Mouse (Mus musculus) layer of hippocampus, adult 9-11 months (tissue): ENCODE measurements around the gene Prkar2b.
A peak's percentile ranks its signal among the peaks of the same experiment; 100 is the strongest.

Experiments used
- DNase-seq: peaks from one replicate; pipeline ENCODE4 v3.0.0; 2022

The Prkar2b gene

GRCm38 (mm10) chr12:32061090-32061930 is at the start of gene Prkar2b:
Gene Prkar2b (minus strand): TSS chr12:32061296.
- DNase-seq = peak; percentile 92

GRCm38 (mm10) chr12:32109201-32109600 is 48.1 kb upstream of the Prkar2b start:
- no peak for DNase-seq

- no peak for DNase-seq
Measured at GRCm38 (mm10) chr12:32104955-32105521, 43.9 kb upstream of the Prkar2b start.

GRCm38 (mm10) chr12:32104451-32104862 is 43.4 kb upstream of the Prkar2b start:
- no peak for DNase-seq

- no peak for DNase-seq
Measured at GRCm38 (mm10) chr12:32101306-32101705, 40.2 kb upstream of the Prkar2b start.

GRCm38 (mm10) chr12:32099686-32100206 is 38.6 kb upstream of the Prkar2b start:
- no peak for DNase-seq

- DNase-seq = no peak
Measured at GRCm38 (mm10) chr12:32098596-32098995, 37.5 kb upstream of the Prkar2b start.

- DNase-seq = no peak
Measured at GRCm38 (mm10) chr12:32097107-32097506, 36.0 kb upstream of the Prkar2b start.

- DNase-seq = no peak
Measured at GRCm38 (mm10) chr12:32095164-32095563, 34.1 kb upstream of the Prkar2b start.

GRCm38 (mm10) chr12:32092452-32092851 is 31.4 kb upstream of the Prkar2b start:
- DNase-seq = no peak

- no peak for DNase-seq
Measured at GRCm38 (mm10) chr12:32088566-32088965, 27.5 kb upstream of the Prkar2b start.

GRCm38 (mm10) chr12:32087339-32087738 is 26.2 kb upstream of the Prkar2b start:
- no peak for DNase-seq

GRCm38 (mm10) chr12:32086874-32087273 is 25.8 kb upstream of the Prkar2b start:
- no peak for DNase-seq

GRCm38 (mm10) chr12:32085856-32086255 is 24.8 kb upstream of the Prkar2b start:
- no peak for DNase-seq

- DNase-seq = no peak
Measured at GRCm38 (mm10) chr12:32085189-32085588, 24.1 kb upstream of the Prkar2b start.

- DNase-seq = peak; percentile 16
Measured at GRCm38 (mm10) chr12:32084601-32085000, 23.5 kb upstream of the Prkar2b start.

GRCm38 (mm10) chr12:32080692-32081091 is 19.6 kb upstream of the Prkar2b start:
- no peak for DNase-seq

- DNase-seq = no peak
Measured at GRCm38 (mm10) chr12:32077403-32077802, 16.3 kb upstream of the Prkar2b start.

- DNase-seq = peak; percentile 20
Measured at GRCm38 (mm10) chr12:32075831-32076715, 15.0 kb upstream of the Prkar2b start.

GRCm38 (mm10) chr12:32074271-32074670 is 13.2 kb upstream of the Prkar2b start:
- DNase-seq = no peak

- DNase-seq = no peak
Measured at GRCm38 (mm10) chr12:32066004-32066403, 4.9 kb upstream of the Prkar2b start.

GRCm38 (mm10) chr12:32060247-32061089 is 628 bp downstream of the Prkar2b start:
- DNase-seq = no peak
